8 mouse cellular contexts compared by ENCODE assay signal in the genomic region with DNA sequence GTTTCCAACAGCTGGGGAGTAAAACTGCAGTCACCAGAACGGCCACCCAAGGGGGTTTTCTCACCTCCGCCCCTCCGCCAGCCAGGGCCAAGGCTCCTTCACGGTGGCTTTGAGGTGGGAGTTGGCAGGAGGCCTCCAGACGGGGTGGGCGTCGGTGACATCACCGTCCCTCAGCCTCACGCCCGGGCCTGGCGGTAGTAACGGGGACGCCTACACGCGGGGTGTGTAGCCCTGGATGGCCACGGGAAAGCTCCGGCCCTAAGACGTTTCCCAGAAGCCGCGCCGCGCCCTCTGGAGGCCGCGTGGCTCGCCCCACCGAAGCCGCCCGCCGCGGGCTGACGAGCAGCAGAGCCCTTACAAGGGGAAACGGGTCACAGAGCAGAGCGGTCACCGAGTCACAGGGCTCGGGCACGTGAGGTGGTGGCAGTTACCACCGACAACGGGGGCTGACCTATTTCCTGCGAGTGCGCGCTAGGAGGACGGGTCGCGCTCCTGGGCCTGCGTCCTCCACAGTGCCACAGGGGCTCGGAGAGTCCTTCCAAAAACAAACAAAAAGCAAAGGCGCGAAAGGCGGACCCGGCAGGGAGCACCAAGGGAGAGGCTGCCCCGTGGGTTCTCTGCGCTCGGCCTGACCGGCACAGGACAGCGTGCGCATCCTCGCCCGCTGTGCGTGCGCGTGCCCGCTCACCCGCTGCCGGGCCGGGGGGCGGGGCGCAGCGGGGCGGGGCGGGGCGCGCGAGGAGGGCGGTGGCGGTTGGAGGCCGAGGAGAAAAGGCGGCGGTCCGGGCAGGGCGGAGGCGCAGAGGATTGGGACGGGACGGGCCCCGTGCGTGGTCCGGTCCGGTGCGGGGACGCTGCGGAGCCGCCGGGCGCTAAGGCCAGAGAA. TPM values are rescaled to one million over a fixed set of nuclear protein-coding genes. Genes with fewer than 3 reads are reported as not detected.
DNase-seq lines count a peak whose midpoint lies in the region; ATAC-seq and TF ChIP-seq lines count a peak whose summit lies in the region.

TSS of gene Fbxo30 (plus strand) at position 753 of the 886 bp plus-strand sequence.

- H3K27ac ChIP-seq in gastrocnemius, adult 2 months: peak within 1 kb of the TSS; percentile 100
- H3K27ac ChIP-seq in hindbrain, postnatal 0 days: peak within 1 kb of the TSS; percentile 98

- H3K4me2 ChIP-seq in hindbrain, postnatal 0 days (ENCODE audit: low read depth, low read length): peak within 1 kb of the TSS; percentile 84

- peak; percentile 96 for DNase-seq in gastrocnemius, adult 2 months
- DNase-seq in hindbrain, postnatal 0 days (ENCODE audit: low spot score): peak; percentile 92
- DNase-seq in left cerebral cortex, adult 18-20 months (ENCODE audit: low spot score in 2 of 2): peak; percentile 78 to 89
- peak; percentile 93 to 96 for DNase-seq in lung, postnatal 4 days
- peak; percentile 96 for DNase-seq in retina, postnatal 1 day
- DNase-seq in thymus, postnatal 4 days: peak; percentile 91

- H3K4me3 ChIP-seq in gastrocnemius, adult 2 months: peak within 1 kb of the TSS; percentile 95
- peak within 1 kb of the TSS; percentile 99 for H3K4me3 ChIP-seq in hindbrain, postnatal 0 days (ENCODE audit: low read length)

- TF ChIP-seq CTCF in gastrocnemius, adult 2 months (IDR thresholded peaks at IDR 0.05): peak; percentile 87
- TF ChIP-seq CTCF in hindbrain, postnatal 0 days (IDR thresholded peaks at IDR 0.05; ENCODE audit: low read depth): peak; percentile 19; the same call in 1 of the 2 replicates

- H3K27me3 ChIP-seq in hindbrain, postnatal 0 days (ENCODE audit: insufficient read depth, low read length): no peaks in the 10 kb centered on the region

- H3K36me3 ChIP-seq in hindbrain, postnatal 0 days (ENCODE audit: insufficient read depth, low read length): no peaks in the 10 kb centered on the region

- peak within 1 kb of the TSS; percentile 87 for H3K9ac ChIP-seq in hindbrain, postnatal 0 days (replicated peaks; ENCODE audit: low read length)

- under 1% methylated on average over 78 of the region's 93 CpGs for WGBS in hindbrain, postnatal 0 days

- intact Hi-C loops in gastrocnemius, adult 2 months (cut with DNase I): loop anchor here (5.0 kb wide), 3 partner anchors 49 to 134 kb away; partner anchors contain the start of gene Shprh

- no peaks in the 10 kb centered on the region for H3K4me1 ChIP-seq in hindbrain, postnatal 0 days (ENCODE audit: insufficient read depth, low read length)

- no peaks in the 10 kb centered on the region for H3K9me3 ChIP-seq in hindbrain, postnatal 0 days (ENCODE audit: low read length)

- peak; percentile 81 for ATAC-seq in activated CD4-positive, CD25-positive, alpha-beta regulatory T cell, adult 4 months
- ATAC-seq in common myeloid progenitor, adult 5-6 weeks (replicated peaks; ENCODE audit: low read depth, poor library complexity, severe bottlenecking): peak; percentile 90
- peak; percentile 95 for ATAC-seq in hindbrain, postnatal 0 days

RNA-seq across cellular contexts. Expression of gene Fbxo30, which starts in this region (rescaled TPM):
- polyA plus RNA-seq in activated CD4-positive, CD25-positive, alpha-beta regulatory T cell, adult 4 months (2017; shearing (Covaris generic)): 1 to 10 TPM; 1.1 to 1.5 TPM
- 18.8 and 19.8 TPM in 2 replicates for total RNA-seq in common myeloid progenitor, adult 5-6 weeks (2017)
- 10 to 100 TPM; 15.6 to 17.2 TPM for total RNA-seq in gastrocnemius, adult 2 months (2021)
- 7.6 and 8.8 TPM in 2 replicates for total RNA-seq in hindbrain, postnatal 0 days (2014; rRNA removed)
- 11.3 and 12.2 TPM in 2 replicates for polyA plus RNA-seq in hindbrain, postnatal 0 days (2015; fragmentation: Nextera tagmentation; extraction: Ambion mirVana)
- 10 to 100 TPM; 10.4 TPM for total RNA-seq in left cerebral cortex, adult 18-20 months (2021)

Comparison
In these comparisons a context has a peak if more than half of its experiments do, and no peak if none do; other contexts are left out.
1. Peak in every context shown above with its lines: DNase-seq, ATAC-seq, H3K4me3 ChIP-seq and H3K27ac ChIP-seq.